23 mouse cellular contexts compared by ENCODE assay signal in the genomic region with DNA sequence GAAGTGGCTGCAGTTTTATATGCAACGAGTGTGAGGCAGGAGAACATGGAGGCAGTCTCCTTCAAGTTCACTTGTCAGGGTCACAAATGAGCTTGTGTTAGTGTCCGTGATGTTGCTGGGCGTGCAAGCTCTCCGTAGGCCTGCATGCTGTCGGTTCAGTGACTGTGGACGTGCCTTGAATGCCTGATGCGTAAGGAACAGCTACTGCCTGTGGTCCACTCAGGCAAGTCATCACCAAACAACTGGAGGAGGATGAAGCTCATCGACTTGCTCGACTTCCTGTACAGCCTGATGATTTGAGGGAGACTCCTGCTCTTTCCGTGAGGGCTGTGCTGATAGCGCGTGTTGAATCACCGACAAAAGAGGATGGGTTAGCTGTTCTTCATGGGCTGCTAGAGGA.
DNase-seq lines count a peak whose midpoint lies in the region; ATAC-seq and TF ChIP-seq lines count a peak whose summit lies in the region.
"Had no signal": no experiment of that assay in that cellular context is flagged by ENCODE, and none has a peak within 500 bp of the region (broad histone marks: within the 10 kb centered on the region; RNA-seq: fewer than 3 reads in every experiment).

No protein-coding gene starts in this region.

- ATAC-seq in forebrain, postnatal 0 days = peak; percentile 10; the same call in 1 of the 2 replicates
- ATAC-seq in forebrain, embryonic 15.5 days (replicated peaks) = no peak
- ATAC-seq in hindbrain, embryonic 14.5 days (ENCODE audit: low FRiP score) = no peak

- H3K4me1 ChIP-seq in forebrain, postnatal 0 days (ENCODE audit: insufficient read depth) = peaks cover 3% of the 10 kb centered on the region; the same call in 1 of the 2 replicates
- peaks cover 14% of the 10 kb centered on the region; the same call in 1 of the 2 replicates for H3K4me1 ChIP-seq in forebrain, embryonic 15.5 days
- peaks cover 11% of the 10 kb centered on the region; the same call in 1 of the 2 replicates for H3K4me1 ChIP-seq in hindbrain, embryonic 14.5 days (replicated peaks; ENCODE audit: control insufficient read depth, insufficient read depth, low read length)
- H3K4me1 ChIP-seq: limb, embryonic 10.5 days; liver, embryonic 15.5 days; lung, embryonic 15.5 days; stomach, embryonic 15.5 days had no signal

- no peaks in the 10 kb centered on the region for H3K27me3 ChIP-seq in forebrain, postnatal 0 days (ENCODE audit: insufficient read depth, low read length)
- H3K27me3 ChIP-seq in forebrain, embryonic 15.5 days = no peaks in the 10 kb centered on the region
- H3K27me3 ChIP-seq in hindbrain, embryonic 14.5 days (ENCODE audit: control insufficient read depth, insufficient read depth, low read length) = no peaks in the 10 kb centered on the region
- H3K27me3 ChIP-seq: heart, embryonic 13.5 days; liver, embryonic 15.5 days; lung, embryonic 15.5 days; stomach, embryonic 15.5 days had no signal

- H3K9me3 ChIP-seq in forebrain, postnatal 0 days (ENCODE audit: low read length) = no peaks in the 10 kb centered on the region
- H3K9me3 ChIP-seq in forebrain, embryonic 15.5 days = no peaks in the 10 kb centered on the region
- no peaks in the 10 kb centered on the region for H3K9me3 ChIP-seq in hindbrain, embryonic 14.5 days (ENCODE audit: control insufficient read depth, low read length)
- H3K9me3 ChIP-seq: forebrain, embryonic 10.5 days; heart, embryonic 13.5 days; limb, embryonic 10.5 days; liver, embryonic 15.5 days; lung, embryonic 15.5 days; stomach, embryonic 15.5 days had no signal

- TF ChIP-seq CTCF in forebrain, postnatal 0 days (IDR thresholded peaks at IDR 0.05; ENCODE audit: low read depth) = no peak
- no peak for TF ChIP-seq CTCF in brain, embryonic 14.5 days (IDR thresholded peaks at IDR 0.05; ENCODE audit: borderline replicate concordance, extremely low read depth, insufficient read depth, insufficient read length)

- no peak overlapping the region for H3K9ac ChIP-seq in forebrain, postnatal 0 days
- no peak overlapping the region for H3K9ac ChIP-seq in forebrain, embryonic 15.5 days (replicated peaks)
- H3K9ac ChIP-seq in hindbrain, embryonic 14.5 days = no peak overlapping the region
- H3K9ac ChIP-seq: heart, embryonic 13.5 days; liver, embryonic 15.5 days; lung, embryonic 15.5 days; stomach, embryonic 15.5 days had no signal

- no peaks in the 10 kb centered on the region for H3K36me3 ChIP-seq in forebrain, postnatal 0 days (ENCODE audit: insufficient read depth)
- no peaks in the 10 kb centered on the region for H3K36me3 ChIP-seq in forebrain, embryonic 15.5 days
- no peaks in the 10 kb centered on the region for H3K36me3 ChIP-seq in hindbrain, embryonic 14.5 days (replicated peaks; ENCODE audit: control insufficient read depth, insufficient read depth)
- H3K36me3 ChIP-seq: forebrain, embryonic 10.5 days; heart, embryonic 13.5 days; limb, embryonic 10.5 days; liver, embryonic 15.5 days; lung, embryonic 15.5 days; stomach, embryonic 15.5 days had no signal

- H3K27ac ChIP-seq in forebrain, postnatal 0 days (ENCODE audit: low read depth, low read length) = no peak overlapping the region
- no peak overlapping the region for H3K27ac ChIP-seq in forebrain, embryonic 15.5 days (replicated peaks)
- peak overlapping the region; percentile 47 for H3K27ac ChIP-seq in hindbrain, embryonic 14.5 days
- H3K27ac ChIP-seq: forebrain, embryonic 10.5 days; heart, embryonic 13.5 days; limb, embryonic 10.5 days; liver, embryonic 15.5 days; lung, embryonic 15.5 days; stomach, embryonic 15.5 days had no signal

- WGBS in forebrain, postnatal 0 days = 91% methylated on average over 13 of the region's 13 CpGs
- 91% methylated on average over 13 of the region's 13 CpGs for WGBS in forebrain, embryonic 15.5 days
- WGBS in hindbrain, embryonic 14.5 days = 68% methylated on average over 13 of the region's 13 CpGs

- TF ChIP-seq POLR2A in brain, embryonic 14.5 days (IDR thresholded peaks at IDR 0.05; ENCODE audit: borderline replicate concordance, extremely low read depth, insufficient read depth, insufficient read length, poor library complexity, severe bottlenecking) = no peak

- H3K4me3 ChIP-seq in forebrain, postnatal 0 days (ENCODE audit: low read depth, low read length) = no peak overlapping the region
- H3K4me3 ChIP-seq in forebrain, embryonic 15.5 days = no peak overlapping the region
- H3K4me3 ChIP-seq in hindbrain, embryonic 14.5 days (replicated peaks; ENCODE audit: low read length) = no peak overlapping the region
- H3K4me3 ChIP-seq: forebrain, embryonic 10.5 days; heart, embryonic 13.5 days; limb, embryonic 10.5 days; liver, embryonic 15.5 days; lung, embryonic 15.5 days; stomach, embryonic 15.5 days had no signal

- DNase-seq in forebrain, postnatal 0 days = peak; percentile 8
- peak; percentile 49 to 67 for DNase-seq in kidney, postnatal 4 days
- no peak for DNase-seq in kidney, adult 8-10 months
- peak; percentile 64 for DNase-seq in brain, embryonic 14.5 days (ENCODE audit: low read depth)
- DNase-seq in hindbrain, embryonic 14.5 days (ENCODE audit: low spot score) = peak; percentile 38
- no peak for DNase-seq in layer of hippocampus, adult 9-10 months (ENCODE audit: low spot score)
- DNase-seq in layer of hippocampus, postnatal 14 days (ENCODE audit: low spot score in 2 of 2) = no peak
- DNase-seq: adrenal gland, postnatal 25 days; cerebellum, adult 9-11 months; heart, postnatal 14 days; kidney, adult 18-20 months; kidney, postnatal 25 days; liver; lung, postnatal 36 days; thymus, adult 18-20 months; thymus, postnatal 36 days had no signal

- H3K4me2 ChIP-seq in forebrain, postnatal 0 days (ENCODE audit: low read depth) = no peak overlapping the region
- no peak overlapping the region for H3K4me2 ChIP-seq in forebrain, embryonic 15.5 days (replicated peaks)
- no peak overlapping the region for H3K4me2 ChIP-seq in hindbrain, embryonic 14.5 days (replicated peaks)
- H3K4me2 ChIP-seq: heart, embryonic 13.5 days; liver, embryonic 15.5 days; lung, embryonic 15.5 days; stomach, embryonic 15.5 days had no signal

Comparison
In these comparisons a context has a peak if more than half of its experiments do, and no peak if none do; other contexts are left out.
1. DNase-seq: peak in forebrain, postnatal 0 days (single experiment), kidney, postnatal 4 days (2 of 2), brain, embryonic 14.5 days (single experiment) and hindbrain, embryonic 14.5 days (single experiment); none in kidney, adult 8-10 months (0 of 2), layer of hippocampus, adult 9-10 months (single experiment) and layer of hippocampus, postnatal 14 days (0 of 2).